Mouse (Mus musculus): ENCODE data around the gene Magohb. TPM values are rescaled to one million over a fixed set of nuclear protein-coding genes. Genes with fewer than 3 reads are reported as not detected.
"Not testable (repeated sequence)": the region's sequence is repeated elsewhere in the genome, so short reads cannot be mapped to it uniquely, and the experiment has no call there.

Gene Magohb
- polyA plus RNA-seq, 1 experiment from 2014 or later: 46.4 TPM

- no peak for ATAC-seq
- H3K36me3 ChIP-seq (ENCODE audit: control insufficient read depth, insufficient read depth): no peaks in the 10 kb centered on the region
- no peaks in the 10 kb centered on the region for H3K9me3 ChIP-seq (ENCODE audit: control insufficient read depth, low read length)
- no peaks in the 10 kb centered on the region for H3K4me1 ChIP-seq (replicated peaks; ENCODE audit: control insufficient read depth, insufficient read depth, low read length)
- H3K4me3 ChIP-seq (replicated peaks; ENCODE audit: low read length): no peak overlapping the region
- no peak overlapping the region for H3K9ac ChIP-seq (replicated peaks; ENCODE audit: low read depth, low read length)
- H3K27me3 ChIP-seq (replicated peaks; ENCODE audit: control insufficient read depth, insufficient read depth, low read length): 0 out of 2 replicates have a peak, but pooled peaks cover 2% of the 10 kb centered on the region
- no peak overlapping the region for H3K4me2 ChIP-seq (ENCODE audit: low read length)
- H3K27ac ChIP-seq (ENCODE audit: low read length): no peak overlapping the region
These were observed 5.5 kb upstream of the Magohb start for GRCm38 (mm10) chr6:131298531-131298930.

GRCm38 (mm10) chr6:131294435-131295112 is 1.5 kb upstream of the Magohb start:
- Histone ChIP-seq H3K9me3 (ENCODE audit: control insufficient read depth, low read length) (no peaks in the 10 kb centered on the region), H3K4me2 (ENCODE audit: low read length) (no peak overlapping the region), H3K27ac (ENCODE audit: low read length) (no peak overlapping the region), H3K27me3 (replicated peaks; ENCODE audit: control insufficient read depth, insufficient read depth, low read length) (0 out of 2 replicates have a peak, but pooled peaks cover 2% of the 10 kb centered on the region), H3K36me3 (ENCODE audit: control insufficient read depth, insufficient read depth) (no peaks in the 10 kb centered on the region), H3K4me1 (replicated peaks; ENCODE audit: control insufficient read depth, insufficient read depth, low read length) (peaks cover 11% of the 10 kb centered on the region), H3K9ac (replicated peaks; ENCODE audit: low read depth, low read length) (no peak overlapping the region), H3K4me3 (replicated peaks; ENCODE audit: low read length) (no peak overlapping the region)
- ATAC-seq: no peak
- WGBS: 82% methylated on average over 5 of the region's 5 CpGs

- H3K9me3 ChIP-seq (ENCODE audit: control insufficient read depth, low read length): no peaks in the 10 kb centered on the region
- ATAC-seq: no peak
- no peaks in the 10 kb centered on the region for H3K36me3 ChIP-seq (ENCODE audit: control insufficient read depth, insufficient read depth)
- no peak overlapping the region for H3K4me2 ChIP-seq (ENCODE audit: low read length)
- H3K4me3 ChIP-seq (replicated peaks; ENCODE audit: low read length): no peak overlapping the region
- H3K9ac ChIP-seq (replicated peaks; ENCODE audit: low read depth, low read length): no peak overlapping the region
- no peak overlapping the region for H3K27ac ChIP-seq (ENCODE audit: low read length)
- 91% methylated on average over 5 of the region's 5 CpGs for WGBS
- H3K27me3 ChIP-seq (replicated peaks; ENCODE audit: control insufficient read depth, insufficient read depth, low read length): 0 out of 2 replicates have a peak, but pooled peaks cover 2% of the 10 kb centered on the region
- peaks cover 11% of the 10 kb centered on the region for H3K4me1 ChIP-seq (replicated peaks; ENCODE audit: control insufficient read depth, insufficient read depth, low read length)
These were observed 872 bp upstream of the Magohb start for GRCm38 (mm10) chr6:131293916-131294315.

GRCm38 (mm10) chr6:131292276-131292990 is 611 bp downstream of the Magohb start:
- ATAC-seq: peak; percentile 51; the same call in 1 of the 2 replicates
- 20% methylated on average over 10 of the region's 10 CpGs for WGBS
- Histone ChIP-seq H3K36me3 (ENCODE audit: control insufficient read depth, insufficient read depth) (peaks cover 4% of the 10 kb centered on the region; the same call in 1 of the 2 replicates), H3K4me1 (replicated peaks; ENCODE audit: control insufficient read depth, insufficient read depth, low read length) (peaks cover 11% of the 10 kb centered on the region), H3K4me2 (ENCODE audit: low read length) (peak overlapping the region; percentile 74), H3K27me3 (replicated peaks; ENCODE audit: control insufficient read depth, insufficient read depth, low read length) (no peaks in the 10 kb centered on the region), H3K4me3 (replicated peaks; ENCODE audit: low read length) (peak overlapping the region; percentile 81), H3K9me3 (ENCODE audit: control insufficient read depth, low read length) (no peaks in the 10 kb centered on the region), H3K27ac (ENCODE audit: low read length) (no peak overlapping the region; the same call in 1 of the 2 replicates), H3K9ac (replicated peaks; ENCODE audit: low read depth, low read length) (peak overlapping the region; percentile 70)

GRCm38 (mm10) chr6:131290430-131290829 is 2.6 kb downstream of the Magohb start:
- H3K4me2 ChIP-seq (ENCODE audit: low read length): no peak overlapping the region
- ATAC-seq: no peak

GRCm38 (mm10) chr6:131278160-131278559 is 14.9 kb downstream of the Magohb start:
- not testable (repeated sequence) for H3K4me3 ChIP-seq (replicated peaks; ENCODE audit: low read length); H3K9me3 ChIP-seq (ENCODE audit: control insufficient read depth, low read length); H3K27me3 ChIP-seq (replicated peaks; ENCODE audit: control insufficient read depth, insufficient read depth, low read length); H3K4me1 ChIP-seq (replicated peaks; ENCODE audit: control insufficient read depth, insufficient read depth, low read length); H3K4me2 ChIP-seq (ENCODE audit: low read length); H3K27ac ChIP-seq (ENCODE audit: low read length); H3K9ac ChIP-seq (replicated peaks; ENCODE audit: low read depth, low read length); H3K36me3 ChIP-seq (ENCODE audit: control insufficient read depth, insufficient read depth); ATAC-seq
- 94% methylated on average over 2 of the region's 2 CpGs for WGBS

More at GRCm38 (mm10) chr6:131290430-131290829, 2.6 kb downstream of the Magohb start:
- no peaks in the 10 kb centered on the region for H3K27me3 ChIP-seq (replicated peaks; ENCODE audit: control insufficient read depth, insufficient read depth, low read length)
- H3K36me3 ChIP-seq (ENCODE audit: control insufficient read depth, insufficient read depth): peaks cover 4% of the 10 kb centered on the region; the same call in 1 of the 2 replicates
- no peaks in the 10 kb centered on the region for H3K9me3 ChIP-seq (ENCODE audit: control insufficient read depth, low read length)
- no peak overlapping the region for H3K4me3 ChIP-seq (replicated peaks; ENCODE audit: low read length)
- no peak overlapping the region for H3K9ac ChIP-seq (replicated peaks; ENCODE audit: low read depth, low read length)
- H3K27ac ChIP-seq (ENCODE audit: low read length): no peak overlapping the region
- 21% methylated on average over 2 of the region's 2 CpGs for WGBS
- peaks cover 11% of the 10 kb centered on the region for H3K4me1 ChIP-seq (replicated peaks; ENCODE audit: control insufficient read depth, insufficient read depth, low read length)

- WGBS: 92% methylated on average over 4 of the region's 4 CpGs
These were observed 16.4 kb downstream of the Magohb start for GRCm38 (mm10) chr6:131276659-131277058.

GRCm38 (mm10) chr6:131272311-131272710 is 20.7 kb downstream of the Magohb start:
- no peak overlapping the region for H3K9ac ChIP-seq (replicated peaks; ENCODE audit: low read depth, low read length)
- 95% methylated on average over 1 of the region's 1 CpGs for WGBS
- no peak overlapping the region for H3K4me2 ChIP-seq (ENCODE audit: low read length)
- no peaks in the 10 kb centered on the region for H3K27me3 ChIP-seq (replicated peaks; ENCODE audit: control insufficient read depth, insufficient read depth, low read length)
- no peaks in the 10 kb centered on the region for H3K4me1 ChIP-seq (replicated peaks; ENCODE audit: control insufficient read depth, insufficient read depth, low read length)
- no peak overlapping the region for H3K4me3 ChIP-seq (replicated peaks; ENCODE audit: low read length)
- H3K36me3 ChIP-seq (ENCODE audit: control insufficient read depth, insufficient read depth): no peaks in the 10 kb centered on the region
- ATAC-seq: no peak
- no peak overlapping the region for H3K27ac ChIP-seq (ENCODE audit: low read length)
- no peaks in the 10 kb centered on the region for H3K9me3 ChIP-seq (ENCODE audit: control insufficient read depth, low read length)

More at GRCm38 (mm10) chr6:131276659-131277058, 16.4 kb downstream of the Magohb start:
- no peak overlapping the region for H3K4me2 ChIP-seq (ENCODE audit: low read length)
- no peaks in the 10 kb centered on the region for H3K9me3 ChIP-seq (ENCODE audit: control insufficient read depth, low read length)
- no peak overlapping the region for H3K27ac ChIP-seq (ENCODE audit: low read length)
- ATAC-seq: no peak
- no peaks in the 10 kb centered on the region for H3K4me1 ChIP-seq (replicated peaks; ENCODE audit: control insufficient read depth, insufficient read depth, low read length)
- no peaks in the 10 kb centered on the region for H3K36me3 ChIP-seq (ENCODE audit: control insufficient read depth, insufficient read depth)
- H3K27me3 ChIP-seq (replicated peaks; ENCODE audit: control insufficient read depth, insufficient read depth, low read length): no peaks in the 10 kb centered on the region
- H3K9ac ChIP-seq (replicated peaks; ENCODE audit: low read depth, low read length): no peak overlapping the region
- H3K4me3 ChIP-seq (replicated peaks; ENCODE audit: low read length): no peak overlapping the region

GRCm38 (mm10) chr6:131270312-131270711 is 22.7 kb downstream of the Magohb start:
- Histone ChIP-seq H3K27ac (ENCODE audit: low read length) (no peak overlapping the region), H3K9ac (replicated peaks; ENCODE audit: low read depth, low read length) (no peak overlapping the region), H3K4me3 (replicated peaks; ENCODE audit: low read length) (no peak overlapping the region), H3K36me3 (ENCODE audit: control insufficient read depth, insufficient read depth) (no peaks in the 10 kb centered on the region), H3K27me3 (replicated peaks; ENCODE audit: control insufficient read depth, insufficient read depth, low read length) (no peaks in the 10 kb centered on the region), H3K9me3 (ENCODE audit: control insufficient read depth, low read length) (no peaks in the 10 kb centered on the region), H3K4me2 (ENCODE audit: low read length) (no peak overlapping the region), H3K4me1 (replicated peaks; ENCODE audit: control insufficient read depth, insufficient read depth, low read length) (no peaks in the 10 kb centered on the region)
- WGBS: 69% methylated on average over 1 of the region's 1 CpGs
- no peak for ATAC-seq

Measured in forebrain, embryonic 16.5 days (tissue).